Mouse (Mus musculus) stomach, embryonic 14.5 days (tissue): ENCODE measurements around the gene Hbb-bs. TPM values are rescaled to one million over a fixed set of nuclear protein-coding genes. Genes with fewer than 3 reads are reported as not detected.
"Not testable (repeated sequence)": the region's sequence is repeated elsewhere in the genome, so short reads cannot be mapped to it uniquely, and the experiment has no call there.

Experiments used
- ATAC-seq: fragments of 200-750 bp; cut with Nextera tagmentation; 2 replicates; pipeline ENCODE4 v1.8.0; 2017; ENCODE audit warnings: low read depth, moderate TSS enrichment; ENCODE audit not compliant: insufficient number of reproducible peaks, insufficient read depth, low FRiP score
- H3K27ac ChIP-seq: fragments of 300-500 bp; sonication (generic); 2 replicates; pipeline ENCODE4 v1.5.1; 2014; ENCODE audit warnings: mild to moderate bottlenecking, low read length, moderate library complexity, mixed read lengths
- H3K27me3 ChIP-seq: fragments of 300-500 bp; sonication (generic); 2 replicates; pipeline ENCODE4 v1.6.1; 2014; ENCODE audit warnings: low read length, control low read depth, mixed read lengths; ENCODE audit not compliant: control insufficient read depth, insufficient read depth
- H3K36me3 ChIP-seq: fragments of 300-500 bp; sonication (generic); 2 replicates; pipeline ENCODE4 v1.6.1; 2014; ENCODE audit warnings: mild to moderate bottlenecking, control low read depth, low read length, moderate library complexity, mixed read lengths; ENCODE audit not compliant: control insufficient read depth, insufficient read depth
- H3K4me1 ChIP-seq: fragments of 300-500 bp; sonication (generic); 2 replicates; pipeline ENCODE4 v1.6.1; 2014; ENCODE audit warnings: low read length, control low read depth, mixed read lengths; ENCODE audit not compliant: control insufficient read depth, insufficient read depth
- H3K4me2 ChIP-seq: fragments of 300-500 bp; sonication (generic); replicated peaks from 2 replicates; pipeline ENCODE4 v1.6.1; 2014; ENCODE audit warnings: low read depth, low read length, control low read depth
- H3K4me3 ChIP-seq: fragments of 300-500 bp; sonication (generic); 2 replicates; pipeline ENCODE4 v1.5.1; 2014; ENCODE audit warnings: low read depth, low read length, control low read depth
- H3K9ac ChIP-seq: fragments of 300-500 bp; sonication (generic); replicated peaks from 2 replicates; pipeline ENCODE4 v1.6.1; 2014; ENCODE audit warnings: low read depth, mild to moderate bottlenecking, control low read depth, low read length, moderate library complexity, mixed read lengths
- H3K9me3 ChIP-seq: fragments of 300-500 bp; sonication (generic); 2 replicates; pipeline ENCODE4 v1.6.1; 2016; ENCODE audit warnings: low read depth, low read length, control low read depth; ENCODE audit not compliant: control insufficient read depth
- WGBS: fragments of 180-500 bp; shearing (Covaris S2); extraction: QIAGEN DNeasy Blood & Tissue Kit; methylation state at CpG from one replicate; pipeline ENCODE4 v1.1.7; 2014; 5-methylcytosine and 5-hydroxymethylcytosine counted together
- polyA plus RNA-seq: library from polyadenylated mRNA; unstranded; fragments of >200 nt; fragmentation: Nextera tagmentation; extraction: Ambion mirVana; gene quantifications from 2 replicates; pipeline ENCODE4 v1.2.1, GENCODE M21; 2014

Gene Hbb-bs
- polyA plus RNA-seq, 1 experiment from 2014 or later: 3,888 TPM

GRCm38 (mm10) chr7:103824597-103824996 is 3.3 kb downstream of the Hbb-bs start:
- no peaks in the 10 kb centered on the region for H3K9me3 ChIP-seq
- no peak overlapping the region for H3K4me3 ChIP-seq
- 75% methylated on average over 2 of the region's 2 CpGs for WGBS
- no peak overlapping the region for H3K9ac ChIP-seq
- H3K4me1 ChIP-seq: no peaks in the 10 kb centered on the region
- no peak for ATAC-seq
- no peaks in the 10 kb centered on the region for H3K27me3 ChIP-seq
- H3K36me3 ChIP-seq: no peaks in the 10 kb centered on the region
- no peak overlapping the region for H3K27ac ChIP-seq
- H3K4me2 ChIP-seq: no peak overlapping the region

GRCm38 (mm10) chr7:103815085-103815484 is 12.8 kb downstream of the Hbb-bs start:
- ATAC-seq, H3K27ac ChIP-seq, H3K27me3 ChIP-seq, H3K9ac ChIP-seq, H3K4me2 ChIP-seq, H3K4me3 ChIP-seq, H3K4me1 ChIP-seq, H3K36me3 ChIP-seq, H3K9me3 ChIP-seq: not testable (repeated sequence)
- 86% methylated on average over 1 of the region's 2 CpGs for WGBS

GRCm38 (mm10) chr7:103813766-103814165 is 14.1 kb downstream of the Hbb-bs start, which contains the start of gene Hbb-bt:
Gene Hbb-bt (minus strand): TSS chr7:103813996.
- 85% methylated on average over 3 of the region's 3 CpGs for WGBS
- no peak within 1 kb of the TSS for H3K4me2 ChIP-seq
- no peak within 1 kb of the TSS for H3K4me3 ChIP-seq
- H3K4me1 ChIP-seq: no peaks in the 10 kb centered on the region
- H3K27ac ChIP-seq: no peak within 1 kb of the TSS
- no peaks in the 10 kb centered on the region for H3K27me3 ChIP-seq
- H3K36me3 ChIP-seq: no peaks in the 10 kb centered on the region
- ATAC-seq: peak; percentile 87; the same call in 1 of the 2 replicates
- no peak within 1 kb of the TSS for H3K9ac ChIP-seq
- no peaks in the 10 kb centered on the region for H3K9me3 ChIP-seq

GRCm38 (mm10) chr7:103813152-103813551 is 14.7 kb downstream of the Hbb-bs start:
- H3K4me3 ChIP-seq, ATAC-seq: not testable (repeated sequence)

DNA sequence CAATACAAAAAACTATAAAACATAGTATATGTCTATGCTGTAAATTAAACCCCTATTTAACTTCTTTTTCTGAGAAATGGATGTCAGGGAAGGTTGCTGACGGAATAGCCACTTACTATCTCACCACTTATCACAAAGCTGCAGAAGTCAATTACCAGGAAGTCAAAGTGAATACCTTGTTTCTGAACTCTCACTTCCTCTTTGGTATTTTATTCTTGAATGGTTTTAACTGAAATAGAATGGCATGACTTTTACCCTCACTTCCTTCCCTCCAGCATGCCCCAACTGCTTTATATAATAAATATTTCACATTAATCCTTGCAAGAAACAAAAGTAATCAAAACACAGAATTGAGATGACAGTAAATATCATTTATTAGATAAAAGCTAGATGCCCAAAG is 15.7 kb downstream of the Hbb-bs start:
- Histone ChIP-seq H3K4me3 (no peak overlapping the region), H3K27me3 (no peaks in the 10 kb centered on the region), H3K27ac (no peak overlapping the region), H3K9me3 (no peaks in the 10 kb centered on the region), H3K9ac (no peak overlapping the region), H3K4me1 (no peaks in the 10 kb centered on the region), H3K4me2 (no peak overlapping the region), H3K36me3 (no peaks in the 10 kb centered on the region)
- ATAC-seq: no peak
- 61% methylated on average over 1 of the region's 1 CpGs for WGBS

More at GRCm38 (mm10) chr7:103813152-103813551, 14.7 kb downstream of the Hbb-bs start:
- not testable (repeated sequence) for H3K9me3 ChIP-seq, H3K4me1 ChIP-seq, H3K9ac ChIP-seq, H3K36me3 ChIP-seq, H3K27me3 ChIP-seq, H3K4me2 ChIP-seq, H3K27ac ChIP-seq
- no CpG with 5 or more reads among the region's 3 CpGs for WGBS

DNA sequence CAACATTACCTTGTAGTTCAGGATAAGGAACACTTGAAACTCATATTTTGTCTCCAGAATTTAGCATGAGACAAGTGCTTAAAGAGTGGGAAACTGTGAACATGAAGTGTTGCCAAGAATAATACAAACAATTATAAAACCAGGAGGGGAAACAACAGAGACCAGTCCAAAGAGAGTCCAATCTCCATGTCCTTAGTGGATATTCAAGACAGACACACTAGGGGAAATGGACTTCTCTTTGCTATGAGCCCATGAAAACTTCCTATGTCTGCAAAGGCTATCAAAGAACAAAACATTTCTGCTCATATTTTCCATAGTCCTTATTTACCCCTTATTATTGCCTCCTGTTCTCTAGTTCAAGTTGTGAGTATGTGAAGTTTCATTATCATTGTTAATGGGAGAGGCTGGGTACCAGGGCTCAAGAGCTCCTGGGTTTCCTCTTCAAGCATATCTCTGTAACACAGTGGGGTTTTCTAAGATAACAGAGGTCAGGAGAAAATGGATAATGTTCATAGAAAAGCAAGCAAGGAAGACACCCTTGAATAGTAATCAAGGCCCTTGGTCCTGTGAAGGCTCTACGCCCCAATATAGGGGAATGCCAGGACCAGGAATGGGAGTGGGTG is 16.6 kb downstream of the Hbb-bs start:
- Histone ChIP-seq H3K4me3 (no peak overlapping the region), H3K27ac (no peak overlapping the region), H3K9me3 (no peaks in the 10 kb centered on the region), H3K36me3 (no peaks in the 10 kb centered on the region), H3K4me2 (no peak overlapping the region), H3K9ac (no peak overlapping the region), H3K27me3 (no peaks in the 10 kb centered on the region), H3K4me1 (no peaks in the 10 kb centered on the region)
- ATAC-seq: peak; percentile 33; the same call in 1 of the 2 replicates
- 86% methylated on average over 1 of the region's 1 CpGs for WGBS

GRCm38 (mm10) chr7:103810746-103811145 is 17.1 kb downstream of the Hbb-bs start:
- 79% methylated on average over 3 of the region's 3 CpGs for WGBS
- Histone ChIP-seq H3K4me1 (no peaks in the 10 kb centered on the region), H3K4me3 (no peak overlapping the region), H3K4me2 (no peak overlapping the region), H3K27me3 (no peaks in the 10 kb centered on the region), H3K36me3 (no peaks in the 10 kb centered on the region), H3K9ac (no peak overlapping the region), H3K9me3 (no peaks in the 10 kb centered on the region), H3K27ac (no peak overlapping the region)
- no peak for ATAC-seq

DNA sequence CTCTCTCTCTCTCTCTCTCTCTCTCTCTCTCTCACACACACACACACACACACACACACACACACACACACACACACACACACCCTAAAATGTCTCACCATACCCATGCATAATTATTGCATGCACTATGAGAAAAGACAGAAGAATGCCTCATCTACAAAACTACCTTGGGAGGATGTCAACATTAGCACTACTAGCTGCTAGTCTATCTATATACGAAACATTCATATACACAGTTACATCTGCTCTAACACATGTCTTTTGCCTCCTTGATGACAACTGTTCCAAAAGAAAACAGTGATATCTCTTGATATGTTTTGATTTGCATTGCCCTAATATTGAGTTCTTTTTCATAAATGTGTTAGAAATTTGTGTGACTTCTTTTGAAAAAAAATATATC is 17.6 kb downstream of the Hbb-bs start:
- Histone ChIP-seq H3K4me1 (no peaks in the 10 kb centered on the region), H3K27ac (no peak overlapping the region), H3K27me3 (no peaks in the 10 kb centered on the region), H3K4me2 (no peak overlapping the region), H3K9me3 (no peaks in the 10 kb centered on the region), H3K36me3 (no peaks in the 10 kb centered on the region), H3K4me3 (no peak overlapping the region), H3K9ac (no peak overlapping the region)
- 76% methylated on average over 1 of the region's 1 CpGs for WGBS
- no peak for ATAC-seq

DNA sequence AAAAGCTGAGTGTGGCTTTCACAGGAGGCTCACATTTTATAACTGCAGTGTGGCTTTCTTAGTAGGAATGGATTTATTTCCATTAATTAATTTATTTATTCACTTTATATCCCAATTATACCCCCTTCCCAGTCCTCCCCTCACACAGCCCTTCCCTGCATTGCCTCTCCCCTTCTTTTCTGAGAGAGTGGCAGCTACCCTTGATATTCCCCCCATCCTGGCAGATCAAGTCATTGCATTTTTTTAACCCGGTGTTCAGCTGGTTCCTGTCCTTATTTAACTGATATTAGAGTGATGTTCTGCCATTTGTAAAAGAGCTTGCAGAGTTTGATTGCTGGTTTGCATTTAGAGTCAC is 18.1 kb downstream of the Hbb-bs start:
- Histone ChIP-seq H3K27ac (no peak overlapping the region), H3K36me3 (no peaks in the 10 kb centered on the region), H3K9ac (no peak overlapping the region), H3K4me3 (no peak overlapping the region), H3K9me3 (no peaks in the 10 kb centered on the region), H3K4me1 (no peaks in the 10 kb centered on the region), H3K4me2 (no peak overlapping the region), H3K27me3 (no peaks in the 10 kb centered on the region)
- 55% methylated on average over 1 of the region's 1 CpGs for WGBS
- ATAC-seq: no peak
